Mouse (Mus musculus): Measurements from ENCODE around the gene Ptk7. TPM values are rescaled to one million over a fixed set of nuclear protein-coding genes. Genes with fewer than 3 reads are reported as not detected.
A peak's percentile ranks its signal among the peaks of the same experiment; 100 is the strongest.

The Ptk7 gene
- total and polyA plus RNA-seq, 3 experiments, result 0.11 to 4.8 (median 0.29) TPM

- no peak for TF ChIP-seq HCFC1 (IDR thresholded peaks at IDR 0.05; ENCODE audit: low read depth, low read length)
- TF ChIP-seq E2F4 (IDR thresholded peaks at IDR 0.05; ENCODE audit: insufficient replicate concordance, low read depth, low read length), result no peak
- TF ChIP-seq TCF12 (IDR thresholded peaks at IDR 0.05; ENCODE audit: low read depth, low read length), result no peak
- in situ Hi-C loops (cut with MboI; ENCODE audit: low pct_ligation_motif_present, low pct_unique_long_range_greater_than_20kb, low sequenced_read_pairs), result no loop called here
- Histone ChIP-seq H3K36me3 (replicated peaks in 1 of 2; ENCODE audit: control insufficient read depth in 1 of 2, insufficient read depth in 1 of 2, low read length in 1 of 2) (no peaks in the 10 kb centered on the region), H3K4me2 (ENCODE audit: insufficient read depth, low read depth, poor library complexity, severe bottlenecking) (no peak overlapping the region), H3K9ac (ENCODE audit: insufficient read depth, low read depth) (no peak overlapping the region), H3K27ac (ENCODE audit: insufficient read depth, low read depth) (no peak overlapping the region), H3K9me3 (replicated peaks; ENCODE audit: low read length) (no peaks in the 10 kb centered on the region), H3K27me3 (replicated peaks) (no peaks in the 10 kb centered on the region), H3K4me3 (replicated peaks in 1 of 3; ENCODE audit: low read depth in 2 of 3, low read length in 2 of 3, poor library complexity in 1 of 3) (no peak overlapping the region), H3K4me1 (ENCODE audit: control insufficient read depth in 1 of 2, insufficient read depth in 2 of 2) (peaks cover 39 to 64% of the 10 kb centered on the region in 2 experiments), H3K79me2 (replicated peaks; ENCODE audit: control insufficient read depth, extremely low read depth, insufficient read depth, poor library complexity, severe bottlenecking) (no peaks in the 10 kb centered on the region)
- DNase-seq (ENCODE audit: extremely low read depth), result no peak
- dilution Hi-C loops (cut with MboI; ENCODE audit: extremely low pct_ligation_motif_present, extremely low pct_unique_long_range_greater_than_20kb, low sequenced_read_pairs), result no loop called here
Measured at GRCm38 (mm10) chr17:46619683-46620357, 9.5 kb downstream of the Ptk7 start.

- Histone ChIP-seq H3K4me3 (replicated peaks in 1 of 3; ENCODE audit: low read depth in 2 of 3, low read length in 2 of 3, poor library complexity in 1 of 3) (peak overlapping the region in 1 of 3 experiments; percentile 16), H3K4me1 (ENCODE audit: control insufficient read depth in 1 of 2, insufficient read depth in 2 of 2) (peaks cover 34 to 56% of the 10 kb centered on the region in 2 experiments), H3K79me2 (replicated peaks; ENCODE audit: control insufficient read depth, extremely low read depth, insufficient read depth, poor library complexity, severe bottlenecking) (no peaks in the 10 kb centered on the region), H3K36me3 (replicated peaks in 1 of 2; ENCODE audit: control insufficient read depth in 1 of 2, insufficient read depth in 1 of 2, low read length in 1 of 2) (no peaks in the 10 kb centered on the region), H3K27me3 (replicated peaks) (no peaks in the 10 kb centered on the region), H3K4me2 (ENCODE audit: insufficient read depth, low read depth, poor library complexity, severe bottlenecking) (peak overlapping the region; percentile 51), H3K9ac (ENCODE audit: insufficient read depth, low read depth) (no peak overlapping the region), H3K27ac (ENCODE audit: insufficient read depth, low read depth) (peak overlapping the region; percentile 61; the same call in 1 of the 2 replicates), H3K9me3 (replicated peaks; ENCODE audit: low read length) (no peaks in the 10 kb centered on the region)
- TF ChIP-seq E2F4 (IDR thresholded peaks at IDR 0.05; ENCODE audit: insufficient replicate concordance, low read depth, low read length), result no peak
- TF ChIP-seq JUN (IDR thresholded peaks at IDR 0.05; ENCODE audit: insufficient read depth, low read depth, low read length), result no peak
- no peak for TF ChIP-seq POLR2A (IDR thresholded peaks at IDR 0.05; ENCODE audit: low read depth, low read length)
- TF ChIP-seq RAD21 (IDR thresholded peaks at IDR 0.05; ENCODE audit: low read depth, low read length), result no peak
- no peak for TF ChIP-seq ELF1 (IDR thresholded peaks at IDR 0.05; ENCODE audit: low read depth, low read length)
- TF ChIP-seq ZNF384 (IDR thresholded peaks at IDR 0.05; ENCODE audit: low read depth, low read length), result no peak
- TF ChIP-seq IRF4 (IDR thresholded peaks at IDR 0.05; ENCODE audit: low read depth, low read length), result no peak
- TF ChIP-seq POLR2AphosphoS2 (IDR thresholded peaks at IDR 0.05; ENCODE audit: low read depth, low read length), result no peak
- no peak for TF ChIP-seq PAX5 (IDR thresholded peaks at IDR 0.05; ENCODE audit: low read length)
- no peak for TF ChIP-seq CTCF (conservative IDR thresholded peaks at IDR 0.05 in 1 of 2, IDR thresholded peaks at IDR 0.05 in 1 of 2; ENCODE audit: low read depth in 2 of 2, low read length in 2 of 2)
- TF ChIP-seq ZC3H11A (IDR thresholded peaks at IDR 0.05; ENCODE audit: low read depth, low read length), result no peak
- no peak for TF ChIP-seq JUND (conservative IDR thresholded peaks at IDR 0.05; ENCODE audit: low read depth, low read length)
- TF ChIP-seq MEF2A (IDR thresholded peaks at IDR 0.05; ENCODE audit: borderline replicate concordance, low read depth, low read length), result no peak
- no peak for TF ChIP-seq TBP (conservative IDR thresholded peaks at IDR 0.05; ENCODE audit: low read depth, low read length)
- no peak for DNase-seq (ENCODE audit: extremely low read depth)
- dilution Hi-C loops (cut with MboI; ENCODE audit: extremely low pct_ligation_motif_present, extremely low pct_unique_long_range_greater_than_20kb, low sequenced_read_pairs), result no loop called here
- in situ Hi-C loops (cut with MboI; ENCODE audit: low pct_ligation_motif_present, low pct_unique_long_range_greater_than_20kb, low sequenced_read_pairs), result no loop called here
Measured at GRCm38 (mm10) chr17:46618769-46619682, 10.3 kb downstream of the Ptk7 start.
